In genomic region chr17:78435661-78436060, GRCm38 (mm10) we compare ENCODE assay signal across 20 mouse cellular contexts. TPM values are rescaled to one million over a fixed set of nuclear protein-coding genes. Genes with fewer than 3 reads are reported as not detected.
DNase-seq lines count a peak whose midpoint lies in the region; ATAC-seq lines count a peak whose summit lies in the region.
"Had no signal": no experiment of that assay in that cellular context is flagged by ENCODE, and none has a peak within 500 bp of the region (broad histone marks: within the 10 kb centered on the region; RNA-seq: fewer than 3 reads in every experiment).

No protein-coding gene starts in this region.

- peak overlapping the region; percentile 12 for H3K4me3 ChIP-seq in megakaryocyte, embryonic 14.5 days (replicated peaks)
- H3K4me3 ChIP-seq: embryonic facial prominence, embryonic 10.5 days; embryonic facial prominence, embryonic 12.5 days; forebrain, embryonic 13.5 days; forebrain, embryonic 15.5 days had no signal

- ATAC-seq in megakaryocyte, adult 5-6 weeks (ENCODE audit: poor library complexity, severe bottlenecking) = no peak
- ATAC-seq in monocyte, adult 5-6 weeks (replicated peaks; ENCODE audit: insufficient number of reproducible peaks, low FRiP score, low TSS enrichment, poor library complexity, severe bottlenecking) = peak; percentile 29; the same call in 1 of the 2 replicates
- ATAC-seq in CD4-positive, CD25-positive, alpha-beta regulatory T cell, adult 4 months = no peak
- ATAC-seq: forebrain, embryonic 13.5 days; forebrain, embryonic 15.5 days; forebrain, postnatal 0 days had no signal

- no peaks in the 10 kb centered on the region for H3K9me3 ChIP-seq in megakaryocyte, embryonic 14.5 days
- H3K9me3 ChIP-seq: embryonic facial prominence, embryonic 10.5 days; embryonic facial prominence, embryonic 12.5 days; forebrain, embryonic 13.5 days; forebrain, embryonic 15.5 days had no signal

- peaks cover 27% of the 10 kb centered on the region for H3K4me1 ChIP-seq in megakaryocyte, embryonic 14.5 days
- H3K4me1 ChIP-seq: embryonic facial prominence, embryonic 10.5 days; embryonic facial prominence, embryonic 12.5 days; forebrain, embryonic 13.5 days; forebrain, embryonic 15.5 days had no signal

- H3K27me3 ChIP-seq in megakaryocyte, embryonic 14.5 days (replicated peaks) = no peaks in the 10 kb centered on the region
- H3K27me3 ChIP-seq: embryonic facial prominence, embryonic 12.5 days; forebrain, embryonic 13.5 days; forebrain, embryonic 15.5 days had no signal

- peak; percentile 66 for DNase-seq in 416B (ENCODE audit: low read depth)
- DNase-seq in adrenal gland, postnatal 36 days = no peak
- DNase-seq: adrenal gland, adult 2 months; adrenal gland, postnatal 10 days; adrenal gland, postnatal 25 days; B cell, adult 2 months; cerebellum, adult 11-12 months; cerebellum, adult 2 months; cerebellum, adult 9-10 months; cerebellum, postnatal 10 days; cerebellum, postnatal 25 days; forebrain, postnatal 0 days had no signal

- H3K36me3 ChIP-seq in megakaryocyte, embryonic 14.5 days (replicated peaks; ENCODE audit: low read length) = no peaks in the 10 kb centered on the region
- H3K36me3 ChIP-seq: embryonic facial prominence, embryonic 10.5 days; embryonic facial prominence, embryonic 12.5 days; forebrain, embryonic 15.5 days had no signal

RNA-seq across cellular contexts. Expression of gene Fez2, which starts 17.7 kb away (rescaled TPM):
- polyA plus RNA-seq in megakaryocyte, embryonic 14.5 days (2012; ENCODE audit: insufficient read depth, low replicate concordance) = 3.8 and 9.9 TPM in 2 replicates
- total RNA-seq in megakaryocyte, adult 5-6 weeks (2015) = 11.4 and 12.8 TPM in 2 replicates
- total RNA-seq in megakaryocyte, adult 5-6 weeks (2017) = 21.5 and 22.8 TPM in 2 replicates
- total RNA-seq in monocyte, adult 5-6 weeks (2017) = 23.6 to 33.0 TPM (median 29.8 TPM) in 3 replicates
- 10 to 100 TPM; 57.9 to 64.7 TPM for total RNA-seq in adrenal gland, postnatal 36 days (2021)
- 10 to 100 TPM; 11.9 to 14.3 TPM for polyA plus RNA-seq in CD4-positive, CD25-positive, alpha-beta regulatory T cell, adult 4 months (2017; shearing (Covaris generic))
